Mouse (Mus musculus): Measurements from ENCODE around the gene Dact3. TPM values are rescaled to one million over a fixed set of nuclear protein-coding genes. Genes with fewer than 3 reads are reported as not detected.
A peak's percentile ranks its signal among the peaks of the same experiment; 100 is the strongest.

Gene Dact3
- total RNA-seq, 2 experiments from 2014 or later, result 130 to 141 TPM

- peak; percentile 48 to 61 for DNase-seq (ENCODE audit: low spot score in 2 of 2)
- intact Hi-C loops (cut with DNase I), result loop anchor here (2.0 kb wide), 1 partner anchor 46 kb away; no protein-coding TSS in a partner anchor
Measured at GRCm38 (mm10) chr7:16922360-16922973, 47.4 kb downstream of the Dact3 start.

- intact Hi-C loops (cut with DNase I), result loop anchor here (2.0 kb wide), 1 partner anchor 47 kb away; no protein-coding TSS in a partner anchor
- DNase-seq (ENCODE audit: low spot score in 2 of 2), result peak in 1 of 2 experiments; percentile 58
Measured at GRCm38 (mm10) chr7:16923283-16924036, 48.3 kb downstream of the Dact3 start.

- intact Hi-C loops (cut with DNase I), result no loop called here
- peak; percentile 100 for DNase-seq (ENCODE audit: low spot score in 2 of 2)
Measured at GRCm38 (mm10) chr7:16924037-16924834, 49.1 kb downstream of the Dact3 start, which contains the start of gene Calm3. Gene Calm3, minus strand, starts transcription at chr7:16924114.

DNA sequence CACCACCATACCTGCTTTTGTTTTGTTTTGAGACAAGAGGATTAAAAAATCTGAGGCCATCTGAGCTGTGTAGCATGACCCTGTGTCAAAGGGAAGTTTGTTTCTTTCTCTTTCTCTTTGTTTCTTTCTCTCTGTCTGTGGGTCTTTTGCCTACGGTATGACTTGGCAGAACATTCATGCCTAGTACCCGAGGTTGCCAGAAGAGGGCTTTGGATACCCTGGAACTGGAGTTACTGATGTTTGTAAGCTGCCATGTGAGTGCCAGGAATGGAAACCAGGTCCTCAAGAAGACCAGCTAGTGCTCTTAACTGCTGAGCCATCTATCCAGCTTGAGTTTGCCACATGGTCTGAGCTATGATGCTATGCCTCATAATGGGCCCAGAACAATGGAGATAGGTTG lies 53.2 kb downstream of the Dact3 start:
- no peak for DNase-seq (ENCODE audit: low spot score in 2 of 2)
- intact Hi-C loops (cut with DNase I), result no loop called here

GRCm38 (mm10) chr7:16930850-16931249 lies 55.7 kb downstream of the Dact3 start:
- DNase-seq (ENCODE audit: low spot score in 2 of 2), result peak; percentile 86 to 88
- intact Hi-C loops (cut with DNase I), result no loop called here

DNA sequence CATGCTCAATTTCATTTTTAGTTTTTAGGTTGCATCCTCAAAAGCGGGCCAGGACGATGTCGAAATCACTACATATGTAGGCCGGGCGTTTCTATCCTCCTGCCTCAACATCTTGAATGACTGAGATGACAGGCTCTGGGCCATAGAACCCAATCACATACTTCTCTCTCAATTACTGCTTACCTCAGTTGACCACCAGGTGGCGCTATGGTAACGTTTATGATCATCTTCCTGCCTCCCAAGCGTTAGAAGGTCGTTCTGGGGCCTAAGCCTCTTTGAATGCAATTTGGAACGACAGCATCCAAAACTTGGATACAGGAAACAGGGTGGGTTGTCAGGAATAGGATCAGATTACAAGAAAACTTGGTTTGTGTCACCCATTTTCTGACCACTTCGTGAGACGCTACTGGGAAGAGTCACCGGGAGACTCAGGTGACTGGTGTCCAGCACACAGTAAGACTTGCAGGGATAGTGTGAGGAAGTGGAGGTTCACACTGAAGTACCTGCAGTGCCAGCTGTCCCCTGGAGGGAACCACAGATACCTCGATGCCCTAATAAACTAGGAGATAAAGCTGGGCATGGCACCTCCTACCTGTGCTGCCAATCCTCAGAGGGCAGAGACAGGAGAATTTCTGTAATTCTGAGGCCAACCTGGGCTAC lies 57.0 kb downstream of the Dact3 start:
- intact Hi-C loops (cut with DNase I), result loop anchor here (1.0 to 2.0 kb wide), 3 partner anchors 18 to 135 kb away; no protein-coding TSS in a partner anchor
- DNase-seq (ENCODE audit: low spot score in 2 of 2), result peak; percentile 91 to 94

GRCm38 (mm10) chr7:16932704-16933577 lies 57.8 kb downstream of the Dact3 start:
- peak; percentile 72 to 79 for DNase-seq (ENCODE audit: low spot score in 2 of 2)

More at GRCm38 (mm10) chr7:16932704-16933577, 57.8 kb downstream of the Dact3 start:
- intact Hi-C loops (cut with DNase I), result loop anchor here (1.0 to 2.0 kb wide), 3 partner anchors 17 to 134 kb away; no protein-coding TSS in a partner anchor

Other genes with a start within 250 kb of the Dact3 start
- gene Ceacam15, start 199.6 kb upstream of the Dact3 start, total RNA-seq (2021), result not detected
- gene Ceacam9, start 153.4 kb upstream of the Dact3 start, total RNA-seq (2021), result not detected
- 100 to 1,000 TPM; 349 to 363 TPM for gene Ap2s1, start 136.9 kb upstream of the Dact3 start, total RNA-seq (2021)
- 1 to 10 TPM; 3.8 to 5.7 TPM for gene Slc1a5, start 94.0 kb upstream of the Dact3 start, total RNA-seq (2021)
- gene Strn4, start 59.4 kb upstream of the Dact3 start, total RNA-seq (2021), result 100 to 1,000 TPM; 333 to 347 TPM
- 10 to 100 TPM; 50.3 to 57.2 TPM for gene Fkrp, start 58.6 kb upstream of the Dact3 start, total RNA-seq (2021)
- gene Prkd2, start 32.4 kb upstream of the Dact3 start, total RNA-seq (2021), result 1 to 10 TPM; 9.0 to 9.3 TPM
- gene Gng8, start 16.5 kb downstream of the Dact3 start, total RNA-seq (2021), result 1 to 10 TPM; 1.2 to 1.5 TPM
- gene Ptgir, start 31.2 kb downstream of the Dact3 start, total RNA-seq (2021), result under 1 TPM in 1 of 2 experiments, not detected in 1; 0.11 TPM
- gene Calm3, start 48.8 kb downstream of the Dact3 start, total RNA-seq (2021), result 1,000 to 10,000 TPM; 2,088 to 2,136 TPM
- 100 to 1,000 TPM; 215 to 249 TPM for gene Pnmal2, start 69.4 kb downstream of the Dact3 start, total RNA-seq (2021)
- gene Pnmal1, start 84.4 kb downstream of the Dact3 start, total RNA-seq (2021), result 10 to 100 TPM; 85.4 to 91.6 TPM
- gene Gm42372, start 107.8 kb downstream of the Dact3 start, total RNA-seq (2021), result 10 to 100 TPM; 59.2 to 61.7 TPM
- 1 to 10 TPM; 3.0 TPM for gene Ccdc8, start 117.4 kb downstream of the Dact3 start, total RNA-seq (2021)
- gene Ppp5c, start 152.6 kb downstream of the Dact3 start, total RNA-seq (2021), result 100 to 1,000 TPM; 182 to 185 TPM
- gene Hif3a, start 187.1 kb downstream of the Dact3 start, total RNA-seq (2021), result 10 to 100 TPM in 1 of 2 experiments, 1 to 10 TPM in 1; 8.3 to 16.0 TPM
- 1 to 10 TPM; 3.8 to 4.2 TPM for gene Psg16, start 198.7 kb downstream of the Dact3 start, total RNA-seq (2021)